In genomic region chr17:8780484-8780883, GRCm38 (mm10) we compare ENCODE assay signal across 21 mouse cellular contexts.
"Had no signal": no experiment of that assay in that cellular context is flagged by ENCODE, and none has a peak within 500 bp of the region (broad histone marks: within the 10 kb centered on the region; RNA-seq: fewer than 3 reads in every experiment).

No protein-coding gene starts in this region.

- H3K4me2 ChIP-seq: limb, embryonic 13.5 days; liver, embryonic 12.5 days; liver, embryonic 15.5 days; lung, embryonic 15.5 days; midbrain, embryonic 13.5 days; neural tube, embryonic 13.5 days had no signal

- H3K9me3 ChIP-seq: limb, embryonic 10.5 days; limb, embryonic 13.5 days; liver, embryonic 12.5 days; liver, embryonic 15.5 days; lung, embryonic 15.5 days; midbrain, embryonic 10.5 days; midbrain, embryonic 13.5 days; neural tube, embryonic 13.5 days had no signal

- H3K27ac ChIP-seq: limb, embryonic 10.5 days; limb, embryonic 13.5 days; liver, embryonic 12.5 days; liver, embryonic 15.5 days; lung, embryonic 15.5 days; midbrain, embryonic 10.5 days; midbrain, embryonic 13.5 days; neural tube, embryonic 13.5 days had no signal

- H3K36me3 ChIP-seq: limb, embryonic 10.5 days; limb, embryonic 13.5 days; liver, embryonic 12.5 days; liver, embryonic 15.5 days; lung, embryonic 15.5 days; midbrain, embryonic 10.5 days; midbrain, embryonic 13.5 days; neural tube, embryonic 13.5 days had no signal

- DNase-seq: kidney, postnatal 14 days; kidney, postnatal 4 days; liver; lung, adult 18-20 months; lung, postnatal 10 days; lung, postnatal 36 days; retina, postnatal 1 day; right cerebral cortex, postnatal 25 days; thymus, adult 18-20 months; thymus, postnatal 36 days had no signal

- H3K4me3 ChIP-seq: limb, embryonic 10.5 days; limb, embryonic 13.5 days; liver, embryonic 12.5 days; liver, embryonic 15.5 days; lung, embryonic 15.5 days; megakaryocyte, embryonic 14.5 days; midbrain, embryonic 10.5 days; midbrain, embryonic 13.5 days; myocyte; neural tube, embryonic 13.5 days had no signal

- ATAC-seq: liver, embryonic 12.5 days; midbrain, embryonic 13.5 days; midbrain, embryonic 16.5 days had no signal

- H3K9ac ChIP-seq: limb, embryonic 13.5 days; liver, embryonic 12.5 days; liver, embryonic 15.5 days; lung, embryonic 15.5 days; midbrain, embryonic 13.5 days; neural tube, embryonic 13.5 days had no signal

- H3K27me3 ChIP-seq: limb, embryonic 13.5 days; liver, embryonic 12.5 days; liver, embryonic 15.5 days; lung, embryonic 15.5 days; midbrain, embryonic 13.5 days; neural tube, embryonic 13.5 days had no signal

- H3K4me1 ChIP-seq: limb, embryonic 10.5 days; limb, embryonic 13.5 days; liver, embryonic 12.5 days; liver, embryonic 15.5 days; lung, embryonic 15.5 days; midbrain, embryonic 10.5 days; midbrain, embryonic 13.5 days; neural tube, embryonic 13.5 days had no signal
